Mouse (Mus musculus) MEL (cell line): ENCODE measurements around the gene Gyg. TPM values are rescaled to one million over a fixed set of nuclear protein-coding genes. Genes with fewer than 3 reads are reported as not detected.

ENCODE experiments used
- DNase-seq: peaks from one replicate; pipeline ENCODE4 v3.0.0; 2011; ENCODE audit warnings: low read depth, low spot score
- H3K27ac ChIP-seq: 2 replicates; pipeline ENCODE4 v1.5.1; 2012; ENCODE audit warnings: low read depth, mild to moderate bottlenecking, control low read depth, low read length, moderate library complexity; ENCODE audit not compliant: control insufficient read depth
- H3K27me3 ChIP-seq, 2 experiments: fragments of 150-350 bp in 1 of 2; sonication (generic) in 1 of 2; 2 replicates each; pipeline ENCODE4 v1.6.1; 2012; ENCODE audit warnings: low read length in 2 of 2, mild to moderate bottlenecking in 2 of 2, improper control_type of control experiment in 1 of 2, moderate library complexity in 1 of 2; ENCODE audit not compliant: insufficient read depth in 2 of 2, control insufficient read depth in 1 of 2
- H3K36me3 ChIP-seq, 2 experiments: 2 replicates each; pipeline ENCODE4 v1.6.1; 2012 to 2014; ENCODE audit warnings: low read length in 2 of 2, improper control_type of control experiment in 1 of 2, inconsistent platforms in 1 of 2, mild to moderate bottlenecking in 1 of 2; ENCODE audit not compliant: insufficient read depth in 2 of 2, control insufficient read depth in 1 of 2
- H3K4me1 ChIP-seq, 2 experiments: fragments of 150-350 bp in 1 of 2; sonication (generic) in 1 of 2; 2 replicates each; pipeline ENCODE4 v1.6.1; 2012; ENCODE audit warnings: low read length in 2 of 2, improper control_type of control experiment in 1 of 2, mild to moderate bottlenecking in 1 of 2; ENCODE audit not compliant: insufficient read depth in 2 of 2, control insufficient read depth in 1 of 2
- H3K4me3 ChIP-seq, 2 experiments: fragments of 150-350 bp in 1 of 2; sonication (generic) in 1 of 2; 2 replicates each; pipeline ENCODE4 v1.5.1; 2012; ENCODE audit warnings: low read depth in 2 of 2, low read length in 2 of 2, mild to moderate bottlenecking in 2 of 2, moderate library complexity in 2 of 2, control low read depth in 1 of 2, improper control_type of control experiment in 1 of 2; ENCODE audit not compliant: control insufficient read depth in 1 of 2, insufficient read depth in 1 of 2
- H3K79me2 ChIP-seq: 2 replicates; pipeline ENCODE4 v1.6.1; 2012; ENCODE audit warnings: mild to moderate bottlenecking, low read length, moderate library complexity; ENCODE audit not compliant: control insufficient read depth, poor library complexity, insufficient read depth
- H3K9ac ChIP-seq: 2 replicates; pipeline ENCODE4 v1.6.1; 2012; ENCODE audit warnings: low read depth, mild to moderate bottlenecking, control low read depth, low read length, moderate library complexity; ENCODE audit not compliant: control insufficient read depth, poor library complexity, severe bottlenecking
- H3K9me3 ChIP-seq: fragments of 150-350 bp; sonication (generic); replicated peaks from 2 replicates; pipeline ENCODE4 v1.6.1; 2012; ENCODE audit warnings: mild to moderate bottlenecking, low read length, improper control_type of control experiment, moderate library complexity; ENCODE audit not compliant: insufficient read depth
- BHLHE40 ChIP-seq: IDR thresholded peaks from 2 replicates; pipeline ENCODE4 v1.6.1; 2012; ENCODE audit warnings: low read depth, mild to moderate bottlenecking, inconsistent platforms, low read length, improper control_type of control experiment, borderline replicate concordance
- CHD1 ChIP-seq: IDR thresholded peaks from 2 replicates; pipeline ENCODE4 v1.6.1; 2012; ENCODE audit warnings: low read depth, mild to moderate bottlenecking, inconsistent platforms, low read length, improper control_type of control experiment
- CHD2 ChIP-seq: IDR thresholded peaks from 2 replicates; pipeline ENCODE4 v1.6.1; 2011; ENCODE audit warnings: low read length, improper control_type of control experiment
- CTCF ChIP-seq, 3 experiments: IDR thresholded peaks in 2 of 3; conservative IDR thresholded peaks in 1 of 3; 2 replicates each; pipeline ENCODE4 v1.5.1; 2011 to 2012; ENCODE audit warnings: low read length in 3 of 3, low read depth in 2 of 3, mild to moderate bottlenecking in 2 of 3, improper control_type of control experiment in 1 of 3, inconsistent platforms in 1 of 3, mixed read lengths in 1 of 3, moderate library complexity in 1 of 3; ENCODE audit not compliant: control insufficient read depth in 1 of 3, insufficient read depth in 1 of 3, poor library complexity in 1 of 3, severe bottlenecking in 1 of 3
- E2F4 ChIP-seq: IDR thresholded peaks from 2 replicates; pipeline ENCODE4 v1.6.1; 2011; ENCODE audit warnings: low read depth, low read length, improper control_type of control experiment, borderline replicate concordance
- ELF1 ChIP-seq: IDR thresholded peaks from 2 replicates; pipeline ENCODE4 v1.6.1; 2014; ENCODE audit warnings: low read depth, mild to moderate bottlenecking, inconsistent platforms, low read length, improper control_type of control experiment, moderate library complexity
- ETS1 ChIP-seq: IDR thresholded peaks from 2 replicates; pipeline ENCODE4 v1.6.1; 2012; ENCODE audit warnings: low read depth, mild to moderate bottlenecking, inconsistent platforms, low read length, improper control_type of control experiment, moderate library complexity
- GABPA ChIP-seq: IDR thresholded peaks from 2 replicates; pipeline ENCODE4 v1.6.1; 2012; ENCODE audit warnings: low read depth, mild to moderate bottlenecking, inconsistent platforms, low read length, improper control_type of control experiment, moderate library complexity
- GATA1 ChIP-seq: IDR thresholded peaks from 2 replicates; pipeline ENCODE4 v1.6.1; 2011; ENCODE audit warnings: low read depth, low read length, improper control_type of control experiment
- HCFC1 ChIP-seq: IDR thresholded peaks from 2 replicates; pipeline ENCODE4 v1.6.1; 2012; ENCODE audit warnings: low read depth, mild to moderate bottlenecking, inconsistent platforms, low read length, improper control_type of control experiment, moderate library complexity
- JUND ChIP-seq: IDR thresholded peaks from 2 replicates; pipeline ENCODE4 v1.6.1; 2011; ENCODE audit warnings: low read depth, mild to moderate bottlenecking, improper control_type of control experiment, low read length
- KAT2A ChIP-seq: conservative IDR thresholded peaks from 2 replicates; pipeline ENCODE4 v1.6.1; 2012; ENCODE audit warnings: low read depth, low read length, improper control_type of control experiment, inconsistent platforms
- MAFK ChIP-seq: IDR thresholded peaks from 2 replicates; pipeline ENCODE4 v1.6.1; 2011; ENCODE audit warnings: low read depth, mild to moderate bottlenecking, low read length, improper control_type of control experiment, borderline replicate concordance
- MAX ChIP-seq: IDR thresholded peaks from 2 replicates; pipeline ENCODE4 v1.6.1; 2011; ENCODE audit warnings: low read length, improper control_type of control experiment
- MXI1 ChIP-seq: IDR thresholded peaks from 2 replicates; pipeline ENCODE4 v1.6.1; 2011; ENCODE audit warnings: mild to moderate bottlenecking, low read depth, low read length, improper control_type of control experiment
- MYB ChIP-seq: IDR thresholded peaks from 2 replicates; pipeline ENCODE4 v1.6.1; 2011; ENCODE audit warnings: mild to moderate bottlenecking, low read depth, low read length, improper control_type of control experiment
- NRF1 ChIP-seq: IDR thresholded peaks from 2 replicates; pipeline ENCODE4 v1.6.1; 2014; ENCODE audit warnings: low read depth, mild to moderate bottlenecking, inconsistent platforms, low read length, improper control_type of control experiment, moderate library complexity; ENCODE audit not compliant: poor library complexity, insufficient read depth, severe bottlenecking
- POLR2AphosphoS2 ChIP-seq: IDR thresholded peaks from 2 replicates; pipeline ENCODE4 v1.6.1; 2011; ENCODE audit warnings: low read length, improper control_type of control experiment
- POLR2AphosphoS5 ChIP-seq: IDR thresholded peaks from 2 replicates; pipeline ENCODE4 v1.6.1; 2012; ENCODE audit warnings: low read depth, borderline replicate concordance, mild to moderate bottlenecking, inconsistent platforms, low read length, moderate library complexity, mixed read lengths
- RAD21 ChIP-seq: IDR thresholded peaks from 2 replicates; pipeline ENCODE4 v1.6.1; 2011; ENCODE audit warnings: mild to moderate bottlenecking, low read depth, low read length, improper control_type of control experiment
- RCOR1 ChIP-seq: IDR thresholded peaks from 2 replicates; pipeline ENCODE4 v1.6.1; 2012; ENCODE audit warnings: low read depth, mild to moderate bottlenecking, inconsistent platforms, low read length, improper control_type of control experiment
- SIN3A ChIP-seq: IDR thresholded peaks from 2 replicates; pipeline ENCODE4 v1.6.1; 2012; ENCODE audit warnings: low read length, improper control_type of control experiment, inconsistent platforms
- TAL1 ChIP-seq: IDR thresholded peaks from 2 replicates; pipeline ENCODE4 v1.6.1; 2012; ENCODE audit warnings: mild to moderate bottlenecking, inconsistent platforms, low read length, moderate library complexity, mixed read lengths
- TCF12 ChIP-seq: IDR thresholded peaks from 2 replicates; pipeline ENCODE4 v1.6.1; 2014; ENCODE audit warnings: low read depth, mild to moderate bottlenecking, inconsistent platforms, low read length, improper control_type of control experiment, moderate library complexity
- UBTF ChIP-seq: IDR thresholded peaks from 2 replicates; pipeline ENCODE4 v1.6.1; 2012; ENCODE audit warnings: low read depth, mild to moderate bottlenecking, inconsistent platforms, low read length, improper control_type of control experiment, moderate library complexity, borderline replicate concordance; ENCODE audit not compliant: insufficient read depth
- USF1 ChIP-seq: IDR thresholded peaks from 2 replicates; pipeline ENCODE4 v1.6.1; 2014; ENCODE audit warnings: low read depth, mild to moderate bottlenecking, inconsistent platforms, low read length, improper control_type of control experiment, moderate library complexity
- ZNF384 ChIP-seq: IDR thresholded peaks from 2 replicates; pipeline ENCODE4 v1.6.1; 2012; ENCODE audit warnings: low read depth, mild to moderate bottlenecking, inconsistent platforms, low read length, improper control_type of control experiment
- polyA plus RNA-seq, 2 experiments: library from polyadenylated mRNA; stranded (reverse) in 1 of 2; unstranded in 1 of 2; fragments of >175 nt in 1 of 2; fragments of >200 nt in 1 of 2; gene quantifications; 2 replicates each; pipeline versions ENCODE4 v1.2.1 to v1.2.4; 2012; ENCODE audit warnings: low replicate concordance in 2 of 2, low read depth in 1 of 2; ENCODE audit not compliant: insufficient read length in 2 of 2, insufficient read depth in 1 of 2, missing spikeins in 1 of 2
- total RNA-seq: library from RNA; depleted of rRNA; stranded (reverse); fragments of 300-350 nt; gene quantifications from 2 replicates; pipeline ENCODE4 v1.2.3, GENCODE M21; 2012

Gene Gyg
- total and polyA plus RNA-seq, 3 experiments = 23.8 to 207 (median 41.0) TPM

- no peaks in the 10 kb centered on the region for H3K9me3 ChIP-seq
- peaks cover 14% of the 10 kb centered on the region for H3K79me2 ChIP-seq
- H3K36me3 ChIP-seq = peaks cover 5 to 10% of the 10 kb centered on the region in 2 experiments
- no peak overlapping the region for H3K4me3 ChIP-seq
- H3K27ac ChIP-seq = no peak overlapping the region
- peaks cover 0 to 5% of the 10 kb centered on the region in 2 experiments; a peak in 2 of 4 replicates for H3K4me1 ChIP-seq
- H3K27me3 ChIP-seq = no peaks in the 10 kb centered on the region
- TF ChIP-seq ELF1 (no peak), CHD1 (no peak), CTCF (IDR thresholded peaks at IDR 0.05 in 2 of 3, conservative IDR thresholded peaks at IDR 0.05 in 1 of 3; ENCODE audit: control insufficient read depth in 1 of 3, insufficient read depth in 1 of 3, low read depth in 2 of 3, low read length in 3 of 3, poor library complexity in 1 of 3, severe bottlenecking in 1 of 3) (no peak), TAL1 (no peak), USF1 (no peak), ZNF384 (no peak), KAT2A (no peak), HCFC1 (no peak), ETS1 (no peak), POLR2AphosphoS2 (no peak), TCF12 (no peak), BHLHE40 (no peak), UBTF (no peak), MAX (no peak), GABPA (no peak), GATA1 (no peak), CHD2 (no peak), E2F4 (no peak), JUND (no peak), RCOR1 (no peak)
- no peak overlapping the region for H3K9ac ChIP-seq
- DNase-seq = no peak
Measured at GRCm38 (mm10) chr3:20151651-20152050, 3.5 kb downstream of the Gyg start.

GRCm38 (mm10) chr3:20150511-20150910 lies 4.6 kb downstream of the Gyg start:
- Histone ChIP-seq H3K9me3 (no peaks in the 10 kb centered on the region), H3K27me3 (no peaks in the 10 kb centered on the region), H3K36me3 (peaks cover 5 to 11% of the 10 kb centered on the region in 2 experiments), H3K79me2 (peaks cover 14% of the 10 kb centered on the region), H3K4me3 (no peak overlapping the region), H3K4me1 (peaks cover 5 to 6% of the 10 kb centered on the region in 2 experiments; a peak in 3 of 4 replicates), H3K27ac (no peak overlapping the region), H3K9ac (no peak overlapping the region)
- TF ChIP-seq MAX (no peak), KAT2A (no peak), MYB (no peak), NRF1 (no peak), TCF12 (no peak), SIN3A (no peak), MXI1 (no peak), USF1 (no peak), POLR2AphosphoS5 (no peak), UBTF (no peak), RAD21 (no peak), MAFK (no peak), TAL1 (no peak)
- DNase-seq = no peak
